Mouse (Mus musculus) testis, postnatal 14 days (tissue): ENCODE results near the gene Gm14408.
"Not testable (repeated sequence)": the region's sequence is repeated elsewhere in the genome, so short reads cannot be mapped to it uniquely, and the experiment has no call there.

Source experiments
- DNase-seq: peaks from one replicate; pipeline ENCODE4 v3.0.0; 2021; ENCODE audit warnings: low spot score

Gene Gm14408

DNA sequence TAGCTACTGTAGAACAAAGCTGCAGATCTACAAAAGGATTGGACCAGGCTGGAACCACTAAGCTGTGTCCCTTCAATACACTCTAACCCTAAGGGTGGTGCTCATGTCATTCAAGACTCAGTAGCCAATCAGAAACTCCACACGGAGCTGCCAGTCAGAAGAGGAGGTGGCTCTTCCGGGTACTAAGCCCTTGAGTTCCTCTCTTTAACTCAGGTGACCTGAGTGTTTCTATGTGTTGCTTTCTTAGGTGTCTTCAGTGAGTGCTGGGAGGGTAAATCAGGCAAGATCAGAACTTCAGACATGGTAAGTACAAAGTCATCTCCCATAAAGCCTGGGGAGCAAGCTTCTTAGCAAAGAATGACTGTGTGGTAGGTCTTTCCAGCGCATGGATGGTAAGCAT lies at the start of gene Gm14408:
Gene Gm14408, plus strand, starts transcription at position 301 of the 400 bp plus-strand sequence.
- not testable (repeated sequence) for DNase-seq

- DNase-seq: not testable (repeated sequence)
Observed at GRCm38 (mm10) chr2:176798312-176798711, 32.6 kb upstream of the Gm14408 start, which contains the start of gene Gm14295. Gene Gm14295, plus strand, starts transcription at chr2:176798612.

GRCm38 (mm10) chr2:176798785-176799184 lies 32.2 kb upstream of the Gm14408 start:
- DNase-seq: not testable (repeated sequence)
